Mouse (Mus musculus): Measurements from ENCODE around the gene Adamtsl3. TPM values are rescaled to one million over a fixed set of nuclear protein-coding genes. Genes with fewer than 3 reads are reported as not detected.

Gene Adamtsl3
- polyA plus RNA-seq, 1 experiment from 2014 or later: 4.8 TPM

GRCm38 (mm10) chr7:82387121-82387520 lies 51.6 kb downstream of the Adamtsl3 start:
- 0 out of 2 replicates have a peak, but pooled peaks cover 4% of the 10 kb centered on the region for H3K4me1 ChIP-seq (ENCODE audit: control insufficient read depth, insufficient read depth, low read length)
- H3K27me3 ChIP-seq (replicated peaks; ENCODE audit: control insufficient read depth, insufficient read depth, low read length): no peaks in the 10 kb centered on the region
- no peak overlapping the region for H3K9ac ChIP-seq (ENCODE audit: low read depth, low read length)
- no peak overlapping the region for H3K27ac ChIP-seq (replicated peaks; ENCODE audit: low read depth, low read length)
- H3K4me3 ChIP-seq (ENCODE audit: low read depth, low read length): no peak overlapping the region
- 91% methylated on average over 3 of the region's 3 CpGs for WGBS
- DNase-seq (ENCODE audit: low spot score): no peak
- no peaks in the 10 kb centered on the region for H3K36me3 ChIP-seq (ENCODE audit: control insufficient read depth, insufficient read depth, low read length)
- ATAC-seq (ENCODE audit: low read depth): no peak
- no peak overlapping the region for H3K4me2 ChIP-seq (ENCODE audit: low read depth, low read length)
- no peaks in the 10 kb centered on the region for H3K9me3 ChIP-seq (ENCODE audit: control insufficient read depth, low read length)

GRCm38 (mm10) chr7:82394435-82395186 lies 59.1 kb downstream of the Adamtsl3 start:
- Histone ChIP-seq H3K4me1 (ENCODE audit: control insufficient read depth, insufficient read depth, low read length) (peaks cover 3% of the 10 kb centered on the region; the same call in 1 of the 2 replicates), H3K36me3 (ENCODE audit: control insufficient read depth, insufficient read depth, low read length) (no peaks in the 10 kb centered on the region), H3K27me3 (replicated peaks; ENCODE audit: control insufficient read depth, insufficient read depth, low read length) (no peaks in the 10 kb centered on the region), H3K9ac (ENCODE audit: low read depth, low read length) (no peak overlapping the region), H3K4me3 (ENCODE audit: low read depth, low read length) (no peak overlapping the region), H3K4me2 (ENCODE audit: low read depth, low read length) (no peak overlapping the region), H3K9me3 (ENCODE audit: control insufficient read depth, low read length) (no peaks in the 10 kb centered on the region), H3K27ac (replicated peaks; ENCODE audit: low read depth, low read length) (no peak overlapping the region)
- 65% methylated on average over 6 of the region's 6 CpGs for WGBS
- DNase-seq (ENCODE audit: low spot score) (no peak), ATAC-seq (ENCODE audit: low read depth) (no peak)

- Histone ChIP-seq H3K36me3 (ENCODE audit: control insufficient read depth, insufficient read depth, low read length) (no peaks in the 10 kb centered on the region), H3K9me3 (ENCODE audit: control insufficient read depth, low read length) (no peaks in the 10 kb centered on the region), H3K4me3 (ENCODE audit: low read depth, low read length) (no peak overlapping the region), H3K27me3 (replicated peaks; ENCODE audit: control insufficient read depth, insufficient read depth, low read length) (no peaks in the 10 kb centered on the region), H3K4me2 (ENCODE audit: low read depth, low read length) (no peak overlapping the region), H3K9ac (ENCODE audit: low read depth, low read length) (no peak overlapping the region), H3K27ac (replicated peaks; ENCODE audit: low read depth, low read length) (no peak overlapping the region), H3K4me1 (ENCODE audit: control insufficient read depth, insufficient read depth, low read length) (peaks cover 3% of the 10 kb centered on the region; the same call in 1 of the 2 replicates)
- no peak for ATAC-seq (ENCODE audit: low read depth)
- WGBS: 87% methylated on average over 12 of the region's 12 CpGs
- DNase-seq (ENCODE audit: low spot score): no peak
These were observed 59.7 kb downstream of the Adamtsl3 start for GRCm38 (mm10) chr7:82395239-82395638.

- Histone ChIP-seq H3K36me3 (ENCODE audit: control insufficient read depth, insufficient read depth, low read length) (no peaks in the 10 kb centered on the region), H3K27me3 (replicated peaks; ENCODE audit: control insufficient read depth, insufficient read depth, low read length) (no peaks in the 10 kb centered on the region), H3K4me1 (ENCODE audit: control insufficient read depth, insufficient read depth, low read length) (peaks cover 3% of the 10 kb centered on the region; the same call in 1 of the 2 replicates), H3K9ac (ENCODE audit: low read depth, low read length) (no peak overlapping the region), H3K27ac (replicated peaks; ENCODE audit: low read depth, low read length) (no peak overlapping the region), H3K4me2 (ENCODE audit: low read depth, low read length) (no peak overlapping the region), H3K4me3 (ENCODE audit: low read depth, low read length) (no peak overlapping the region), H3K9me3 (ENCODE audit: control insufficient read depth, low read length) (no peaks in the 10 kb centered on the region)
- DNase-seq (ENCODE audit: low spot score): no peak
- 83% methylated on average over 6 of the region's 6 CpGs for WGBS
- no peak for ATAC-seq (ENCODE audit: low read depth)
These were observed 60.4 kb downstream of the Adamtsl3 start for GRCm38 (mm10) chr7:82395751-82396512.

GRCm38 (mm10) chr7:82396869-82397268 lies 61.4 kb downstream of the Adamtsl3 start:
- WGBS: 44% methylated on average over 3 of the region's 5 CpGs
- H3K4me2 ChIP-seq (ENCODE audit: low read depth, low read length): no peak overlapping the region

GRCm38 (mm10) chr7:82397632-82398031 lies 62.1 kb downstream of the Adamtsl3 start:
- no peak for DNase-seq (ENCODE audit: low spot score)
- Histone ChIP-seq H3K9ac (ENCODE audit: low read depth, low read length) (no peak overlapping the region), H3K4me2 (ENCODE audit: low read depth, low read length) (no peak overlapping the region), H3K9me3 (ENCODE audit: control insufficient read depth, low read length) (no peaks in the 10 kb centered on the region), H3K4me1 (ENCODE audit: control insufficient read depth, insufficient read depth, low read length) (peaks cover 3% of the 10 kb centered on the region; the same call in 1 of the 2 replicates), H3K36me3 (ENCODE audit: control insufficient read depth, insufficient read depth, low read length) (no peaks in the 10 kb centered on the region), H3K27ac (replicated peaks; ENCODE audit: low read depth, low read length) (no peak overlapping the region), H3K27me3 (replicated peaks; ENCODE audit: control insufficient read depth, insufficient read depth, low read length) (no peaks in the 10 kb centered on the region), H3K4me3 (ENCODE audit: low read depth, low read length) (no peak overlapping the region)
- ATAC-seq (ENCODE audit: low read depth): no peak
- WGBS: 64% methylated on average over 8 of the region's 8 CpGs

More at GRCm38 (mm10) chr7:82396869-82397268, 61.4 kb downstream of the Adamtsl3 start:
- Histone ChIP-seq H3K9me3 (ENCODE audit: control insufficient read depth, low read length) (no peaks in the 10 kb centered on the region), H3K27me3 (replicated peaks; ENCODE audit: control insufficient read depth, insufficient read depth, low read length) (no peaks in the 10 kb centered on the region), H3K4me1 (ENCODE audit: control insufficient read depth, insufficient read depth, low read length) (peaks cover 3% of the 10 kb centered on the region; the same call in 1 of the 2 replicates), H3K27ac (replicated peaks; ENCODE audit: low read depth, low read length) (no peak overlapping the region), H3K36me3 (ENCODE audit: control insufficient read depth, insufficient read depth, low read length) (no peaks in the 10 kb centered on the region), H3K9ac (ENCODE audit: low read depth, low read length) (no peak overlapping the region), H3K4me3 (ENCODE audit: low read depth, low read length) (no peak overlapping the region)
- DNase-seq (ENCODE audit: low spot score) (no peak), ATAC-seq (ENCODE audit: low read depth) (no peak)

DNA sequence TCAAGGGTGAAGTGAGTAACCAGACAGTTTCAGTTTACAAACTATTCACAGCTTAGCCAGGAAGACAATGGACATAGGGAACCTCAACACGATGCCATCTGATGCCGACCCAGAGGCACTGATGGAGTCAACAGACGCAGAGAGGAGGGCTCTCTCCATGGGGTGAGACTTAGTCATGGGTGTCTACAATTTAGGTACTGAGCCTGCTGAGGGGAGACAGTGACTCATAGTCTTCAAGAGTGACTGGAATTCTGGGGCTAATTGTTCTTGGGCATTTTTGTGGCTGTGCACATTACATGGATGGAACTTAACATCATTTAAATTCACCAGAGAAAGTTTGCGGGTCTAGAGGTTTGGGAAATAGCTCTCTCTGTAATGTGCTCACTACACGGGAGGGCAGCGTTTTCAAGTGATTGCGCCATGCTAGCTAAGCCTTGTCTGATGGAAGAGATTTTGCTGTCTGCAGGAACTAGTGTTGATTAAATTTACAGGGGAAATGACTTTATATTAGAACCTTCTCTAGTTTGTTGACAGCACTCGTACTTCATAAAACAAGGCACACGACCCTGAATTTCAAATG lies 70.1 kb downstream of the Adamtsl3 start:
- H3K4me1 ChIP-seq (ENCODE audit: control insufficient read depth, insufficient read depth, low read length): peaks cover 4% of the 10 kb centered on the region; the same call in 1 of the 2 replicates
- H3K27me3 ChIP-seq (replicated peaks; ENCODE audit: control insufficient read depth, insufficient read depth, low read length): no peaks in the 10 kb centered on the region
- H3K9me3 ChIP-seq (ENCODE audit: control insufficient read depth, low read length): no peaks in the 10 kb centered on the region
- H3K4me3 ChIP-seq (ENCODE audit: low read depth, low read length): no peak overlapping the region
- WGBS: 63% methylated on average over 9 of the region's 9 CpGs
- no peak overlapping the region for H3K9ac ChIP-seq (ENCODE audit: low read depth, low read length)
- H3K4me2 ChIP-seq (ENCODE audit: low read depth, low read length): no peak overlapping the region
- H3K36me3 ChIP-seq (ENCODE audit: control insufficient read depth, insufficient read depth, low read length): no peaks in the 10 kb centered on the region
- no peak overlapping the region for H3K27ac ChIP-seq (replicated peaks; ENCODE audit: low read depth, low read length)
- DNase-seq (ENCODE audit: low spot score): no peak
- no peak for ATAC-seq (ENCODE audit: low read depth)

- Histone ChIP-seq H3K4me1 (ENCODE audit: control insufficient read depth, insufficient read depth, low read length) (no peaks in the 10 kb centered on the region), H3K4me2 (ENCODE audit: low read depth, low read length) (no peak overlapping the region), H3K9me3 (ENCODE audit: control insufficient read depth, low read length) (no peaks in the 10 kb centered on the region), H3K4me3 (ENCODE audit: low read depth, low read length) (no peak overlapping the region), H3K27me3 (replicated peaks; ENCODE audit: control insufficient read depth, insufficient read depth, low read length) (no peaks in the 10 kb centered on the region), H3K36me3 (ENCODE audit: control insufficient read depth, insufficient read depth, low read length) (no peaks in the 10 kb centered on the region), H3K9ac (ENCODE audit: low read depth, low read length) (no peak overlapping the region), H3K27ac (replicated peaks; ENCODE audit: low read depth, low read length) (no peak overlapping the region)
- no peak for ATAC-seq (ENCODE audit: low read depth)
- peak; percentile 19 for DNase-seq (ENCODE audit: low spot score)
- 79% methylated on average over 4 of the region's 4 CpGs for WGBS
These were observed 75.5 kb downstream of the Adamtsl3 start for GRCm38 (mm10) chr7:82410966-82411365.
